Mouse (Mus musculus) c-Kit-positive CD71-positive TER-119-negative erythroid progenitor cells, embryonic 14.5 days (primary cell): ENCODE measurements at regions not wholly inside any gene's neighbourhood (a gene's known extent, or its start where the extent isn't known, plus 50 kb on each side); places are given as distances from the start of the nearest gene placed in this dataset.

ENCODE experiments used
- DNase-seq: peaks from one replicate; pipeline ENCODE4 v3.0.0-alpha.2; 2013; ENCODE audit warnings: low read depth

GRCm38 (mm10) chr10:99642201-99642827 lies 117.1 kb downstream of the Csl start:
- no peak for DNase-seq

- no peak for DNase-seq
These were observed 114.5 kb downstream of the Csl start for GRCm38 (mm10) chr10:99644981-99645380.

GRCm38 (mm10) chr10:99652011-99652410 lies 107.4 kb downstream of the Csl start:
- DNase-seq: no peak

GRCm38 (mm10) chr10:99654284-99654683 lies 105.2 kb downstream of the Csl start:
- DNase-seq: no peak

- no peak for DNase-seq
These were observed 82.8 kb downstream of the Csl start for GRCm38 (mm10) chr10:99676557-99677098.

GRCm38 (mm10) chr10:99678096-99678495 lies 81.4 kb downstream of the Csl start:
- no peak for DNase-seq

- DNase-seq: no peak
These were observed 79.6 kb downstream of the Csl start for GRCm38 (mm10) chr10:99679813-99680212.

- DNase-seq: no peak
These were observed 77.5 kb downstream of the Csl start for GRCm38 (mm10) chr10:99681932-99682331.

GRCm38 (mm10) chr10:99682350-99682749 lies 77.1 kb downstream of the Csl start:
- no peak for DNase-seq

GRCm38 (mm10) chr10:99683310-99683709 lies 76.1 kb downstream of the Csl start:
- DNase-seq: no peak

- no peak for DNase-seq
These were observed 73.5 kb downstream of the Csl start for GRCm38 (mm10) chr10:99685911-99686310.

GRCm38 (mm10) chr10:99687011-99687410 lies 72.4 kb downstream of the Csl start:
- DNase-seq: no peak

- DNase-seq: no peak
These were observed 61.8 kb downstream of the Csl start for GRCm38 (mm10) chr10:99697696-99698095.

- DNase-seq: no peak
These were observed 60.0 kb downstream of the Csl start for GRCm38 (mm10) chr10:99699498-99699897.

GRCm38 (mm10) chr10:99700052-99700777 lies 59.2 kb downstream of the Csl start:
- no peak for DNase-seq
